Comparison of ENCODE assay signal across 10 mouse cellular contexts in genomic region chr4:127263438-127264182, GRCm38 (mm10). TPM values are rescaled to one million over a fixed set of nuclear protein-coding genes. Genes with fewer than 3 reads are reported as not detected.
DNase-seq lines count a peak whose midpoint lies in the region; ATAC-seq lines count a peak whose summit lies in the region.
"Had no signal": no experiment of that assay in that cellular context is flagged by ENCODE, and none has a peak within 500 bp of the region (broad histone marks: within the 10 kb centered on the region; RNA-seq: fewer than 3 reads in every experiment).

No protein-coding gene starts in this region.

- no peak for ATAC-seq in midbrain, embryonic 11.5 days (ENCODE audit: low FRiP score)
- no peak for ATAC-seq in midbrain, embryonic 13.5 days
- ATAC-seq in heart, embryonic 16.5 days (replicated peaks; ENCODE audit: extremely low read depth, insufficient read depth, low FRiP score): peak; percentile 56
- peak; percentile 64 for ATAC-seq in liver, embryonic 11.5 days (replicated peaks; ENCODE audit: low FRiP score)
- peak; percentile 75 for ATAC-seq in stomach, embryonic 16.5 days (ENCODE audit: insufficient read depth, low FRiP score)
- ATAC-seq in forebrain, embryonic 14.5 days: no peak

- no peak overlapping the region for H3K27ac ChIP-seq in midbrain, embryonic 11.5 days (ENCODE audit: low read depth, low read length)
- no peak overlapping the region for H3K27ac ChIP-seq in midbrain, embryonic 13.5 days
- H3K27ac ChIP-seq in heart, embryonic 16.5 days (ENCODE audit: low read length): peak overlapping the region; percentile 78
- H3K27ac ChIP-seq in liver, embryonic 11.5 days (ENCODE audit: low read depth, low read length): peak overlapping the region; percentile 58
- 0 out of 2 replicates have a peak overlapping the region, but pooled peaks have one; percentile 1 for H3K27ac ChIP-seq in stomach, embryonic 16.5 days (ENCODE audit: low read length)
- no peak overlapping the region for H3K27ac ChIP-seq in forebrain, embryonic 14.5 days (ENCODE audit: low read depth, low read length)

- H3K9ac ChIP-seq in midbrain, embryonic 11.5 days (ENCODE audit: low read length): no peak overlapping the region
- H3K9ac ChIP-seq in midbrain, embryonic 13.5 days (replicated peaks): no peak overlapping the region
- no peak overlapping the region for H3K9ac ChIP-seq in heart, embryonic 16.5 days (ENCODE audit: low read length)
- H3K9ac ChIP-seq in liver, embryonic 11.5 days (ENCODE audit: low read depth, low read length): no peak overlapping the region
- no peak overlapping the region for H3K9ac ChIP-seq in stomach, embryonic 16.5 days (ENCODE audit: low read length)
- H3K9ac ChIP-seq in forebrain, embryonic 14.5 days (ENCODE audit: low read length): no peak overlapping the region

- WGBS in midbrain, embryonic 11.5 days: 75% methylated on average over 19 of the region's 19 CpGs
- whole genome bisulfite sequencing in midbrain, embryonic 13.5 days: 61% methylated on average over 19 of the region's 19 CpGs
- 47% methylated on average over 19 of the region's 19 CpGs for WGBS in heart, embryonic 16.5 days
- WGBS in liver, embryonic 11.5 days: 42% methylated on average over 19 of the region's 19 CpGs
- WGBS in stomach, embryonic 16.5 days: 59% methylated on average over 19 of the region's 19 CpGs
- WGBS in forebrain, embryonic 14.5 days: 67% methylated on average over 19 of the region's 19 CpGs

- no peak overlapping the region for H3K4me3 ChIP-seq in midbrain, embryonic 11.5 days (ENCODE audit: low read depth, low read length)
- no peak overlapping the region for H3K4me3 ChIP-seq in midbrain, embryonic 13.5 days (replicated peaks)
- H3K4me3 ChIP-seq in heart, embryonic 16.5 days (ENCODE audit: low read length): no peak overlapping the region
- H3K4me3 ChIP-seq in liver, embryonic 11.5 days (ENCODE audit: low read depth, low read length): no peak overlapping the region
- no peak overlapping the region for H3K4me3 ChIP-seq in stomach, embryonic 16.5 days (replicated peaks; ENCODE audit: low read length)
- no peak overlapping the region for H3K4me3 ChIP-seq in forebrain, embryonic 14.5 days (ENCODE audit: low read depth, low read length)

- peak; percentile 66 for DNase-seq in midbrain, embryonic 11.5 days (ENCODE audit: low spot score, missing footprints)
- DNase-seq in liver, embryonic 11.5 days (ENCODE audit: low spot score): peak; percentile 52
- no peak for DNase-seq in frontal cortex, postnatal 14 days (ENCODE audit: low spot score in 2 of 2)
- DNase-seq in forebrain, embryonic 14.5 days (ENCODE audit: low spot score): no peak
- no peak for DNase-seq in cerebellum, adult 11 months
- DNase-seq: thymus, postnatal 36 days had no signal

- no peaks in the 10 kb centered on the region for H3K9me3 ChIP-seq in midbrain, embryonic 11.5 days (ENCODE audit: control insufficient read depth, low read length)
- no peaks in the 10 kb centered on the region for H3K9me3 ChIP-seq in midbrain, embryonic 13.5 days
- H3K9me3 ChIP-seq in heart, embryonic 16.5 days (replicated peaks; ENCODE audit: control insufficient read depth, low read length): no peaks in the 10 kb centered on the region
- no peaks in the 10 kb centered on the region for H3K9me3 ChIP-seq in liver, embryonic 11.5 days (ENCODE audit: control insufficient read depth, low read length)
- no peaks in the 10 kb centered on the region for H3K9me3 ChIP-seq in stomach, embryonic 16.5 days (replicated peaks; ENCODE audit: control insufficient read depth, low read length)
- no peaks in the 10 kb centered on the region for H3K9me3 ChIP-seq in forebrain, embryonic 14.5 days (replicated peaks; ENCODE audit: control insufficient read depth, low read length)

- H3K27me3 ChIP-seq in midbrain, embryonic 11.5 days (ENCODE audit: control insufficient read depth, insufficient read depth, low read length): no peaks in the 10 kb centered on the region
- no peaks in the 10 kb centered on the region for H3K27me3 ChIP-seq in midbrain, embryonic 13.5 days
- H3K27me3 ChIP-seq in heart, embryonic 16.5 days (ENCODE audit: control insufficient read depth, insufficient read depth, low read length): peaks cover 4% of the 10 kb centered on the region; the same call in 1 of the 2 replicates
- H3K27me3 ChIP-seq in liver, embryonic 11.5 days (replicated peaks; ENCODE audit: control insufficient read depth, insufficient read depth, low read length): no peaks in the 10 kb centered on the region
- no peaks in the 10 kb centered on the region for H3K27me3 ChIP-seq in stomach, embryonic 16.5 days (ENCODE audit: control insufficient read depth, insufficient read depth, low read length)
- H3K27me3 ChIP-seq in forebrain, embryonic 14.5 days (replicated peaks; ENCODE audit: control insufficient read depth, insufficient read depth, low read length): no peaks in the 10 kb centered on the region

- H3K4me2 ChIP-seq in midbrain, embryonic 11.5 days: no peak overlapping the region
- H3K4me2 ChIP-seq in midbrain, embryonic 13.5 days (replicated peaks): no peak overlapping the region
- H3K4me2 ChIP-seq in heart, embryonic 16.5 days (ENCODE audit: low read depth, low read length): no peak overlapping the region
- peak overlapping the region; percentile 41 for H3K4me2 ChIP-seq in liver, embryonic 11.5 days
- H3K4me2 ChIP-seq in stomach, embryonic 16.5 days (ENCODE audit: low read depth, low read length): no peak overlapping the region
- no peak overlapping the region for H3K4me2 ChIP-seq in forebrain, embryonic 14.5 days (ENCODE audit: low read length)

- no peaks in the 10 kb centered on the region for H3K4me1 ChIP-seq in midbrain, embryonic 11.5 days (ENCODE audit: control insufficient read depth, insufficient read depth, low read length)
- no peaks in the 10 kb centered on the region for H3K4me1 ChIP-seq in midbrain, embryonic 13.5 days (replicated peaks)
- peaks cover 6% of the 10 kb centered on the region; the same call in 1 of the 2 replicates for H3K4me1 ChIP-seq in heart, embryonic 16.5 days (ENCODE audit: control insufficient read depth, insufficient read depth, low read length)
- peaks cover 6% of the 10 kb centered on the region for H3K4me1 ChIP-seq in liver, embryonic 11.5 days (replicated peaks; ENCODE audit: control insufficient read depth, insufficient read depth, low read length)
- no peaks in the 10 kb centered on the region for H3K4me1 ChIP-seq in stomach, embryonic 16.5 days (ENCODE audit: control insufficient read depth, insufficient read depth, low read length)
- no peaks in the 10 kb centered on the region for H3K4me1 ChIP-seq in forebrain, embryonic 14.5 days (ENCODE audit: control insufficient read depth, insufficient read depth, low read length)

- H3K36me3 ChIP-seq in midbrain, embryonic 11.5 days (ENCODE audit: control insufficient read depth, insufficient read depth, low read length): no peaks in the 10 kb centered on the region
- H3K36me3 ChIP-seq in midbrain, embryonic 13.5 days: no peaks in the 10 kb centered on the region
- no peaks in the 10 kb centered on the region for H3K36me3 ChIP-seq in heart, embryonic 16.5 days (ENCODE audit: control insufficient read depth, insufficient read depth)
- H3K36me3 ChIP-seq in liver, embryonic 11.5 days (ENCODE audit: control insufficient read depth, insufficient read depth, low read length): no peaks in the 10 kb centered on the region
- no peaks in the 10 kb centered on the region for H3K36me3 ChIP-seq in stomach, embryonic 16.5 days (ENCODE audit: control insufficient read depth, insufficient read depth, low read length)
- no peaks in the 10 kb centered on the region for H3K36me3 ChIP-seq in forebrain, embryonic 14.5 days (ENCODE audit: control insufficient read depth, insufficient read depth, low read length)
- H3K36me3 ChIP-seq: G1E had no signal

RNA-seq across cellular contexts. Expression of gene Smim12, which starts 20.0 kb away (rescaled TPM):
- 54.5 and 60.0 TPM in 2 replicates for polyA plus RNA-seq in midbrain, embryonic 11.5 days (2014; fragmentation: Nextera tagmentation; extraction: Ambion mirVana)
- 45.1 and 48.0 TPM in 2 replicates for polyA plus RNA-seq in midbrain, embryonic 13.5 days (2015; fragmentation: Nextera tagmentation; extraction: Ambion mirVana)
- 67.2 and 69.3 TPM in 2 replicates for polyA plus RNA-seq in heart, embryonic 16.5 days (2015; fragmentation: Nextera tagmentation; extraction: Ambion mirVana)
- polyA plus RNA-seq in liver, embryonic 11.5 days (2014; fragmentation: Nextera tagmentation; extraction: Ambion mirVana): 56.5 and 56.9 TPM in 2 replicates
- polyA plus RNA-seq in stomach, embryonic 16.5 days (2015; fragmentation: Nextera tagmentation; extraction: Ambion mirVana): 56.2 and 56.4 TPM in 2 replicates
- polyA plus RNA-seq in forebrain, embryonic 14.5 days (2014; fragmentation: Nextera tagmentation; extraction: Ambion mirVana): 53.2 and 61.1 TPM in 2 replicates

RNA-seq across cellular contexts. Expression of gene Gja4, which starts 50.2 kb away (rescaled TPM):
- 18.3 and 20.1 TPM in 2 replicates for polyA plus RNA-seq in midbrain, embryonic 11.5 days (2014; fragmentation: Nextera tagmentation; extraction: Ambion mirVana)
- 17.8 and 17.9 TPM in 2 replicates for polyA plus RNA-seq in midbrain, embryonic 13.5 days (2015; fragmentation: Nextera tagmentation; extraction: Ambion mirVana)
- polyA plus RNA-seq in heart, embryonic 16.5 days (2015; fragmentation: Nextera tagmentation; extraction: Ambion mirVana): 32.3 and 33.3 TPM in 2 replicates
- polyA plus RNA-seq in liver, embryonic 11.5 days (2014; fragmentation: Nextera tagmentation; extraction: Ambion mirVana): 4.4 and 5.5 TPM in 2 replicates
- polyA plus RNA-seq in stomach, embryonic 16.5 days (2015; fragmentation: Nextera tagmentation; extraction: Ambion mirVana): 16.1 and 17.8 TPM in 2 replicates
- polyA plus RNA-seq in forebrain, embryonic 14.5 days (2014; fragmentation: Nextera tagmentation; extraction: Ambion mirVana): 20.9 and 21.4 TPM in 2 replicates
- polyA plus RNA-seq: G1E had no signal

Comparison
In these comparisons a context has a peak if more than half of its experiments do, and no peak if none do; other contexts are left out.
1. ATAC-seq: peak in heart, embryonic 16.5 days (single experiment), liver, embryonic 11.5 days (single experiment) and stomach, embryonic 16.5 days (single experiment); none in midbrain, embryonic 11.5 days (single experiment), midbrain, embryonic 13.5 days (single experiment) and forebrain, embryonic 14.5 days (single experiment).
2. DNase-seq: peak in midbrain, embryonic 11.5 days (single experiment) and liver, embryonic 11.5 days (single experiment); none in frontal cortex, postnatal 14 days (0 of 2), forebrain, embryonic 14.5 days (single experiment) and cerebellum, adult 11 months (single experiment).
3. H3K27ac ChIP-seq: peak in heart, embryonic 16.5 days (single experiment), liver, embryonic 11.5 days (single experiment) and stomach, embryonic 16.5 days (single experiment); none in midbrain, embryonic 11.5 days (single experiment), midbrain, embryonic 13.5 days (single experiment) and forebrain, embryonic 14.5 days (single experiment).